Mouse (Mus musculus) embryonic fibroblast, embryonic 13.5 days (primary cell): ENCODE measurements around the gene Slc36a2.

Source experiments
- CTCF ChIP-seq: IDR thresholded peaks from 2 replicates; pipeline ENCODE4 v1.5.1; 2011; ENCODE audit warnings: mild to moderate bottlenecking, control low read depth, low read length, moderate library complexity, borderline replicate concordance; ENCODE audit not compliant: insufficient read depth
- POLR2A ChIP-seq: IDR thresholded peaks from 2 replicates; pipeline ENCODE4 v1.6.1; 2011; ENCODE audit warnings: low read depth, mild to moderate bottlenecking, control low read depth, low read length, moderate library complexity

- TF ChIP-seq POLR2A: no peak
- no peak for TF ChIP-seq CTCF
Measured at GRCm38 (mm10) chr11:55218473-55218872, 33.6 kb upstream of the Slc36a2 start.
